Mouse (Mus musculus): Measurements from ENCODE around the gene Itpkc.

The Itpkc gene

DNA sequence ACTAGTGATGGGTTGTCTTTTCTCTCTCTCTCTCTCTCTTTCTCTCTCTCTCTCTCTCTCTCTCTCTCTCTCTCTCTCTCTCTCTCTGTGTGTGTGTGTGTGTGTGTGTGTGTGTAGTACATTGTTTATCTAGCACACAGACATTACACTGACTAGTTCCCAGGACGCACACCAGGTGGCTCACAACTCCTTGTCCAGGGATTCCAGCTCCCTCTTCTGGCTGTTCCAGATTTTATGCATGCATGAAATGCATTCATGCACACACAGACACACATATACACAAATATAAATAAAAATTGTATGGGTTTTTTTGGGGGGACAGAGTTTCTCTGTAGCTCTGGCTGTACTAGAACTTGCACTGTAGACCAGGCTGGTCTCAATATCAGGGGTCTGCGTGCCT lies 9.1 kb upstream of the Itpkc start:
- no peak for DNase-seq (ENCODE audit: low read depth, low spot score)

DNA sequence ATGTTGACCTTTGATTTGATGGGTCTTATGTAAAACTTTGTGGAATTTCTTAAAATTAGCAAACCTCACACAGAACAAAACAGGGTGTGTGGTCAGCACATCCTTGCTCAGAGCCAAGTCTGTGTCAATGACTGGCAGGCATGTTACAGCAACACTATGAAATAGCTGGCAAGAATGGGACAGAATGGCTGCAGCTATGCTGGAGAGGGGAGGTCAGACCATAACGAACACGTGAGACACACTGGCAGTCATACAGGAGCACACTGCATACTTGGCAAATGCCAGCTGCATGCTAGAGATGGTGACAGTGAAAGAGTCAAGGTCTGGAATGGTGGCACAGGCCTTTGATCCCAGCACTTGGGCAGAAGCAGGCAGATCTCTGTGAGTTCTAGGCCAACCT lies 7.3 kb upstream of the Itpkc start:
- no peak for DNase-seq (ENCODE audit: low read depth, low spot score)

DNA sequence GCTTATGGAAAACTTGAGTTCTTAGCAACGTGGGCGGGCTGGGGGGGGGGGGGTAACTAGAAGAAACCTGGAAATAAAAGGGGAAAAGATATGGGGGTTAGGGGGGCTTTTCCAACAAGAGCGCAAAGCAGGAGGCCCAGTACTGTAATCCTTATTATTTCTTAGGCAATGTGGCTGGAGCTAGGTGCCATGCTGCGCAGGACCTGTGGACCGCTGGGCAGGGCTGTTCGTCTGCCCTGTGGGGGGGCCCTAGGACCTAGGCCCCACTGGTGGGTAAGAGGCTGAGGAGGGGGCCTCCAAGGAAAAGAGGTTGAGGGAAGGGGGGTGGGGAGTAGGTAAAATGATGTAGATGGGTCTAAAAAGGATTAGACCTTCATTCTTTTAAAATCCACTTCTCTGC lies 4.8 kb upstream of the Itpkc start:
- no peak for DNase-seq (ENCODE audit: low read depth, low spot score)

DNA sequence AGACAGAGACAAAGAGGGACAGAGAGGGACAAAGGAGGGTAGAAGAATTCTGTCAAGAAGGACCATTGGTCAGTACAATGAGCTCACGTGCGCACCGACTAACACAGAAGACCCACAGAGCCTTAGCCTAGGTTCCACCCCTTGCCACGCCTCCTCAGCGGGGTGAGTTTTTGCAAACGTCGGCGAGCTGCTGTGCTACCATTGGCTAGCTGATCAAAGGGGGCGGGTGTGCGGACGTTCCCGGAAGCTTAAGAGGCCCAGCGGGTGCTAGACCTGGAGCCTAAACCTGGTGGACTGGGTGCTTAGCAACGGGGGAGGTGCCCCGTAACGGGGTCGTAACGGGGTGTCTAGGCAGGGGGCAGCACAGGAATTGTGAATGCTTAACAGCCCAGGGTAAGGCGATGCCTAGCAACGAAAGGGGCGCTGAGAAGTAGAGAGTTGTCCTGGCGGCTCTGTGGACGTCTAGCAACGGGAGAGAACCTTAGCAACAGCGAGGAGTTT lies 4.4 kb upstream of the Itpkc start, which contains the start of gene Coq8b:
Gene Coq8b, plus strand, starts transcription at position 243 of the 501 bp plus-strand sequence.
- peak; percentile 81 for DNase-seq (ENCODE audit: low read depth, low spot score)

DNA sequence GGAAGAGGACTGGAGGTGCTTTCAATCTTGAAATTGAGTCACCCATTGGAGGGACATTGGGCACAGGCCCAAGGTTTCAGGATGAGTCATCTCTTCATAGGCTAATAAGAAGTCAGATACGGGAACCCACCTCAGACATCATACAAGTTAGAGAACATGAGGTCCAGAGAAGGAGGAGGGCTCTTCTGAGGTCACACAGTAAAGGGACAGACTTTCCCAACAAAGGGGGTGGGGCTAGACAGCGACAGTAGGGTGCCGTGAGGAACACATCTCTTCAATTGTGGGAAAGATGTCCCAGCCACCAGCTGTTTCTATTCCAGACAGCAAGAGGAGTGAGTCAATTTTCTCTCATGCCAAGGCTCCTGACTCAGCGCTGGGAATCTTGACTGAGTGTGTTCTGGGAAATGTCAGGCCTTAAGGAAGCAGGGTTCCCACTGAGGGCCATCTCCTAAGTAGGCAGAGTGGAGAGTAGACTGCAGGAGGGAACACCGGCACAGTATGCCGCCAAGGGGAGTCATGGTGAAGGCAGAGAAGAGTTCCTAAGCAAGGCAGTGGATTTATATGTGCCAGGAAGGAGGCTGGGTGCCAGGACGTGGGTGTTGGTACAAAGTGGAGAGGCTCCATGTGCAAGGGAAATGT lies 3.4 kb upstream of the Itpkc start:
- no peak for DNase-seq (ENCODE audit: low read depth, low spot score)

GRCm38 (mm10) chr7:27230781-27231180 lies 2.3 kb upstream of the Itpkc start:
- DNase-seq (ENCODE audit: low read depth, low spot score), result no peak

DNA sequence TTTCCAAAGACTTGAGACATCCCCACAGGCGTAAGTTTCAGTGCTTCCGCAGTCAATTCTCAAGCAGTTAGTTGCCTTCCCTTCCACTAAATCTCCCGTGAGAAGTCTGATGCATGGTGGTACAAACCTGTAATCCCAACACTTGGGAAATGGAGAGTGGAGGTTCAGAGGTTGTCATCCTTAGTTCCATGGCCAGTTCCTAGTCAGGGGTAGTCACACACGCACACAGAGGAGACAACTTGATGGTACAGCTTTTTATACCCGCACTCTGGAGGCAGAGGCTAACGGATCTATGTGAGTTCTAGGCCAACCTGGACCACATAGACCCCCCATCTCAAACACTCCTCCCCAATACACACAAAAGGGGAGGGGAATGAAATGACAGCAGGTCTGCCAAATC lies 404 bp upstream of the Itpkc start:
- no peak for DNase-seq (ENCODE audit: low read depth, low spot score)

- no peak for DNase-seq (ENCODE audit: low read depth, low spot score)
Observed at GRCm38 (mm10) chr7:27227676-27228075, 785 bp downstream of the Itpkc start.

- DNase-seq (ENCODE audit: low read depth, low spot score), result no peak
Observed at GRCm38 (mm10) chr7:27227276-27227675, 1.2 kb downstream of the Itpkc start.

GRCm38 (mm10) chr7:27224877-27225575 lies 3.4 kb downstream of the Itpkc start:
- DNase-seq (ENCODE audit: low read depth, low spot score), result no peak

GRCm38 (mm10) chr7:27222538-27222937 lies 5.9 kb downstream of the Itpkc start:
- DNase-seq (ENCODE audit: low read depth, low spot score), result no peak

DNA sequence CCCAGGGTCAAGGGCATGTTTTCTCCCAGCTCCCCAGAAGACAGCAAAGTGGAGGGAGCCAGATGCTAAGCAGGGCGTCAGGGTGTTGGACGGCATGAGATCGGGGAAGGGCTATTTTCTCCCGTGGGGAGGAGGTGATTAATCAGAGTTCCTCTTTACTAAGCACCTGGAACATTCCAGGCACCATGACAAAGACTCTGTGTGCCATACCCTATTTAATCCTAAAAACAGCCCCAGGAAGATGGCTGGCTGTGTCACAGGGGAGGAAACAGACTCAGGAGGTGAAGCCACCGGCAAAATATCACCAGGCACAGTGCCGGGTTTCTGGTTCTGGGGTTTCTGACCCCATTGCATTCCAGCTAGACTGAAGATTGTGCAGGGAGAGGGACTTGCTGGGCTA lies 6.5 kb downstream of the Itpkc start:
- DNase-seq (ENCODE audit: low read depth, low spot score), result no peak

- no peak for DNase-seq (ENCODE audit: low read depth, low spot score)
Observed at GRCm38 (mm10) chr7:27219937-27220336, 8.5 kb downstream of the Itpkc start.

- no peak for DNase-seq (ENCODE audit: low read depth, low spot score)
Observed at GRCm38 (mm10) chr7:27218586-27218985, 9.9 kb downstream of the Itpkc start.

- no peak for DNase-seq (ENCODE audit: low read depth, low spot score)
Observed at GRCm38 (mm10) chr7:27212626-27213025, 15.8 kb downstream of the Itpkc start.

- DNase-seq (ENCODE audit: low read depth, low spot score), result no peak
Observed at GRCm38 (mm10) chr7:27203730-27204449, 24.6 kb downstream of the Itpkc start.

DNA sequence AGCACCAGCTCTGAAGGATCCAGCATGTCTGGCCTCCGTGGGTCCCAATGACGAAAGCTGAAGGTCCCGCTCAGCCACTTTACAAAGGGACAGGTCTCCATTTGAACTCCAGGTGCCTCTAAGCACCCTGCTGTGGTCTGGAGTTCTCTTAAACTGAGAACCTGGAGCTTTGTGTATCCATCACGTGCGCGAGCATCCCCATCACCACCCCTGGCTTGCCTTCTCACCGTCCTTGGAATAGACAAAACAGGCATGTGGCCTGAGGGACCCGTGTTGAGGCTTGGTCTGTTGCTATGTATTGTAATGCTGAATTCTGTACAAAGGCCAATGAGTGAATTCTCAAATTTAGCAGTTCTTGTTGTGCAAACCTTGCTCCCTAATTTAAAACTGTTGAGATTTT lies 29.7 kb downstream of the Itpkc start:
- DNase-seq (ENCODE audit: low read depth, low spot score), result no peak

DNA sequence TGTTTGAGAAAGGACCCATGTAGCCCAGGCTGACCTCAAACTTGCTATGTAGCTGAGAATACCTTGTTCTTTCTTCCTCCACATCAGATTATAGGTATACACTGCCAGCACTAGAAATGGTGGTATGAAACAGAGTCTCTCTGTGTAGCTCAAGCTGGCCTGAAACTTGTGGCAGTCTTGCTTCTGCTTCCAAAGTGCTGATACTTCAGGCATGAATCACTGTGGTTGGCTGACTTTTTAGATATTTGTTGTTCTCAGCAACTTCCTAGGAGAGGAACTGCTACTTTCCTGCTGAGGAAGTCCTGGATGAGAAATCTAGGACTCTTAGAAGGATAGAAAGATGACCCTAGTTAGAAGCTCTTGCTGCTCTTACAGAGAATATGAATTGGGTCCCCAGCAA lies 30.1 kb downstream of the Itpkc start:
- no peak for DNase-seq (ENCODE audit: low read depth, low spot score)

- no peak for DNase-seq (ENCODE audit: low read depth, low spot score)
Observed at GRCm38 (mm10) chr7:27197634-27198033, 30.8 kb downstream of the Itpkc start.

DNA sequence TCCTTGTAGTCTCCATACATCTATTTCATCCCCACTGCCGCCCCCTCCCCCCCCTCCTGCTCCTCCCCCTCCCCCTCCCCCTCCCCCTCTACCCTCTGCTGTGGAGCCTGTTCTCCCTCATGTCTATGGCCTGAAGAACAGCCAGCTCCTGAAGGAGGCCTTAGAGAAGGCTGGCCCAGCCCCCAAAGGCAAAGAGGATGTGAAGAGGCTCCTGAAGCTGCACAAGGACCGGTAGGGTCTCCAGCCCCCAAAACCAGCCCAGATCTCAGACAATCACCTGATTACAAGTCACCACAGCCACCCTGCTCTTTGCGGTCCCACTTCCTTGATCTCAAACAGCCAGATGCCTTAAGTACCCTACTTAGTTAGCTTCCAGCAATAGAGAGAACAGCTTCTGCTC lies 31.3 kb downstream of the Itpkc start:
- no peak for DNase-seq (ENCODE audit: low read depth, low spot score)

GRCm38 (mm10) chr7:27195681-27196611 lies 32.5 kb downstream of the Itpkc start, which contains the start of the genes BC024978 and Snrpa:
Gene BC024978 (plus strand): TSS chr7:27195781.
Gene Snrpa (minus strand): TSS chr7:27196271.
- peak; percentile 98 for DNase-seq (ENCODE audit: low read depth, low spot score)
